Mouse (Mus musculus): ENCODE results near the gene Cnn2. TPM values are rescaled to one million over a fixed set of nuclear protein-coding genes. Genes with fewer than 3 reads are reported as not detected.

The Cnn2 gene
- polyA plus RNA-seq, 1 experiment from 2014 or later = 31.6 TPM

Other genes with a start within 250 kb of the Cnn2 start
- gene Polrmt, start 242.0 kb upstream of the Cnn2 start, polyA plus RNA-seq (2015; fragmentation: Nextera tagmentation; extraction: Ambion mirVana) = 43.4 TPM in 2 replicates
- 2.7 and 3.4 TPM in 2 replicates for gene Fgf22, start 233.5 kb upstream of the Cnn2 start, polyA plus RNA-seq (2015; fragmentation: Nextera tagmentation; extraction: Ambion mirVana)
- 108 and 110 TPM in 2 replicates for gene Rnf126, start 221.6 kb upstream of the Cnn2 start, polyA plus RNA-seq (2015; fragmentation: Nextera tagmentation; extraction: Ambion mirVana)
- 2.6 and 4.5 TPM in 2 replicates for gene Fstl3, start 211.3 kb upstream of the Cnn2 start, polyA plus RNA-seq (2015; fragmentation: Nextera tagmentation; extraction: Ambion mirVana)
- gene Prss57, start 197.6 kb upstream of the Cnn2 start, polyA plus RNA-seq (2015; fragmentation: Nextera tagmentation; extraction: Ambion mirVana) = 0.14 and 10.2 TPM in 2 replicates
- gene Palm, start 195.0 kb upstream of the Cnn2 start, polyA plus RNA-seq (2015; fragmentation: Nextera tagmentation; extraction: Ambion mirVana) = 227 and 256 TPM in 2 replicates
- gene Misp, start 167.6 kb upstream of the Cnn2 start, polyA plus RNA-seq (2015; fragmentation: Nextera tagmentation; extraction: Ambion mirVana) = 0.33 and 11.5 TPM in 2 replicates
- gene Ptbp1, start 134.2 kb upstream of the Cnn2 start, polyA plus RNA-seq (2015; fragmentation: Nextera tagmentation; extraction: Ambion mirVana) = 55.8 and 121 TPM in 2 replicates
- 9.0 and 9.5 TPM in 2 replicates for gene Prtn3, start 114.1 kb upstream of the Cnn2 start, polyA plus RNA-seq (2015; fragmentation: Nextera tagmentation; extraction: Ambion mirVana)
- gene Plppr3, start 114.0 kb upstream of the Cnn2 start, polyA plus RNA-seq (2015; fragmentation: Nextera tagmentation; extraction: Ambion mirVana) = 316 and 385 TPM in 2 replicates
- gene Elane, start 102.3 kb upstream of the Cnn2 start, polyA plus RNA-seq (2015; fragmentation: Nextera tagmentation; extraction: Ambion mirVana) = 0.31 and 0.50 TPM in 2 replicates
- gene Cfd, start 97.7 kb upstream of the Cnn2 start, polyA plus RNA-seq (2015; fragmentation: Nextera tagmentation; extraction: Ambion mirVana) = not detected in 2 replicates
- gene Med16, start 79.7 kb upstream of the Cnn2 start, polyA plus RNA-seq (2015; fragmentation: Nextera tagmentation; extraction: Ambion mirVana) = 44.9 and 46.7 TPM in 2 replicates
- 22.7 and 23.6 TPM in 2 replicates for gene Gm26602, start 77.7 kb upstream of the Cnn2 start, polyA plus RNA-seq (2015; fragmentation: Nextera tagmentation; extraction: Ambion mirVana)
- 1.8 and 2.8 TPM in 2 replicates for gene Kiss1r, start 71.6 kb upstream of the Cnn2 start, polyA plus RNA-seq (2015; fragmentation: Nextera tagmentation; extraction: Ambion mirVana)
- 264 and 288 TPM in 2 replicates for gene R3hdm4, start 67.4 kb upstream of the Cnn2 start, polyA plus RNA-seq (2015; fragmentation: Nextera tagmentation; extraction: Ambion mirVana)
- gene Arid3a, start 61.5 kb upstream of the Cnn2 start, polyA plus RNA-seq (2015; fragmentation: Nextera tagmentation; extraction: Ambion mirVana) = 2.4 and 5.1 TPM in 2 replicates
- gene Wdr18, start 28.4 kb upstream of the Cnn2 start, polyA plus RNA-seq (2015; fragmentation: Nextera tagmentation; extraction: Ambion mirVana) = 94.4 and 104 TPM in 2 replicates
- gene Grin3b, start 17.9 kb upstream of the Cnn2 start, polyA plus RNA-seq (2015; fragmentation: Nextera tagmentation; extraction: Ambion mirVana) = 0.32 and 0.33 TPM in 2 replicates
- 21.3 and 24.7 TPM in 2 replicates for gene Tmem259, start 4.3 kb upstream of the Cnn2 start, polyA plus RNA-seq (2015; fragmentation: Nextera tagmentation; extraction: Ambion mirVana)
- 5.2 and 5.6 TPM in 2 replicates for gene Abca7, start 7.9 kb downstream of the Cnn2 start, polyA plus RNA-seq (2015; fragmentation: Nextera tagmentation; extraction: Ambion mirVana)
- 2.0 and 13.7 TPM in 2 replicates for gene Arhgap45, start 28.1 kb downstream of the Cnn2 start, polyA plus RNA-seq (2015; fragmentation: Nextera tagmentation; extraction: Ambion mirVana)
- gene Polr2e, start 51.2 kb downstream of the Cnn2 start, polyA plus RNA-seq (2015; fragmentation: Nextera tagmentation; extraction: Ambion mirVana) = 134 and 148 TPM in 2 replicates
- gene Gpx4, start 58.6 kb downstream of the Cnn2 start, polyA plus RNA-seq (2015; fragmentation: Nextera tagmentation; extraction: Ambion mirVana) = 559 and 600 TPM in 2 replicates
- gene Sbno2, start 117.0 kb downstream of the Cnn2 start, polyA plus RNA-seq (2015; fragmentation: Nextera tagmentation; extraction: Ambion mirVana) = 11.7 and 12.8 TPM in 2 replicates
- 16.9 and 17.3 TPM in 2 replicates for gene Stk11, start 127.2 kb downstream of the Cnn2 start, polyA plus RNA-seq (2015; fragmentation: Nextera tagmentation; extraction: Ambion mirVana)
- 553 and 558 TPM in 2 replicates for gene Atp5d, start 150.0 kb downstream of the Cnn2 start, polyA plus RNA-seq (2015; fragmentation: Nextera tagmentation; extraction: Ambion mirVana)
- gene Cbarp, start 152.3 kb downstream of the Cnn2 start, polyA plus RNA-seq (2015; fragmentation: Nextera tagmentation; extraction: Ambion mirVana) = 91.9 and 93.0 TPM in 2 replicates
- gene Midn, start 159.7 kb downstream of the Cnn2 start, polyA plus RNA-seq (2015; fragmentation: Nextera tagmentation; extraction: Ambion mirVana) = 19.4 and 20.5 TPM in 2 replicates
- 284 and 345 TPM in 2 replicates for gene Cirbp, start 177.4 kb downstream of the Cnn2 start, polyA plus RNA-seq (2015; fragmentation: Nextera tagmentation; extraction: Ambion mirVana)
- 13.5 and 14.3 TPM in 2 replicates for gene 1600002K03Rik, start 184.4 kb downstream of the Cnn2 start, polyA plus RNA-seq (2015; fragmentation: Nextera tagmentation; extraction: Ambion mirVana)
- 25.9 and 31.2 TPM in 2 replicates for gene Efna2, start 190.9 kb downstream of the Cnn2 start, polyA plus RNA-seq (2015; fragmentation: Nextera tagmentation; extraction: Ambion mirVana)
- 46.8 and 49.6 TPM in 2 replicates for gene Mum1, start 237.8 kb downstream of the Cnn2 start, polyA plus RNA-seq (2015; fragmentation: Nextera tagmentation; extraction: Ambion mirVana)

Measured in neural tube, embryonic 15.5 days (tissue).